24 mouse cellular contexts compared by ENCODE assay signal in genomic region chr16:40369677-40370076, GRCm38 (mm10).
A peak's percentile ranks its signal among the peaks of the same experiment; 100 is the strongest.
DNase-seq lines count a peak whose midpoint lies in the region; ATAC-seq and TF ChIP-seq lines count a peak whose summit lies in the region.
"Had no signal": no experiment of that assay in that cellular context is flagged by ENCODE, and none has a peak within 500 bp of the region (broad histone marks: within the 10 kb centered on the region; RNA-seq: fewer than 3 reads in every experiment).

No protein-coding gene starts in this region.

- WGBS in forebrain, embryonic 15.5 days = 70% methylated on average over 5 of the region's 5 CpGs
- 91% methylated on average over 5 of the region's 5 CpGs for WGBS in forebrain, embryonic 11.5 days
- 80% methylated on average over 5 of the region's 5 CpGs for WGBS in midbrain, postnatal 0 days
- 84% methylated on average over 5 of the region's 5 CpGs for WGBS in midbrain, embryonic 11.5 days
- 70% methylated on average over 5 of the region's 5 CpGs for WGBS in intestine, postnatal 0 days

- H3K4me2 ChIP-seq in forebrain, embryonic 15.5 days (replicated peaks) = no peak overlapping the region
- H3K4me2 ChIP-seq in forebrain, embryonic 11.5 days (ENCODE audit: low read depth, low read length, severe bottlenecking) = no peak overlapping the region
- H3K4me2 ChIP-seq in midbrain, postnatal 0 days (ENCODE audit: low read depth, low read length, poor library complexity, severe bottlenecking) = no peak overlapping the region
- H3K4me2 ChIP-seq in midbrain, embryonic 11.5 days = no peak overlapping the region
- no peak overlapping the region for H3K4me2 ChIP-seq in intestine, postnatal 0 days (replicated peaks; ENCODE audit: low read depth)
- H3K4me2 ChIP-seq: heart, embryonic 13.5 days; hindbrain, embryonic 15.5 days; intestine, embryonic 15.5 days had no signal

- peak overlapping the region; percentile 59 for H3K27ac ChIP-seq in forebrain, embryonic 15.5 days (replicated peaks)
- no peak overlapping the region for H3K27ac ChIP-seq in forebrain, embryonic 11.5 days (ENCODE audit: low read depth, low read length)
- H3K27ac ChIP-seq in midbrain, postnatal 0 days (ENCODE audit: low read depth, low read length) = no peak overlapping the region
- no peak overlapping the region for H3K27ac ChIP-seq in midbrain, embryonic 11.5 days (ENCODE audit: low read depth, low read length)
- H3K27ac ChIP-seq in intestine, postnatal 0 days (ENCODE audit: low read depth, low read length) = no peak overlapping the region
- H3K27ac ChIP-seq: heart, adult 2 months; heart, embryonic 10.5 days; heart, embryonic 13.5 days; hindbrain, embryonic 15.5 days; intestine, embryonic 15.5 days had no signal

- ATAC-seq in forebrain, embryonic 15.5 days (replicated peaks) = peak; percentile 78
- no peak for ATAC-seq in forebrain, embryonic 11.5 days (replicated peaks; ENCODE audit: low FRiP score)
- ATAC-seq in midbrain, postnatal 0 days (ENCODE audit: low FRiP score) = no peak
- no peak for ATAC-seq in midbrain, embryonic 11.5 days (ENCODE audit: low FRiP score)
- no peak for ATAC-seq in intestine, postnatal 0 days
- ATAC-seq: activated CD4-positive, CD25-positive, alpha-beta regulatory T cell, adult 4 months; intestine, embryonic 15.5 days had no signal

- no peak for TF ChIP-seq CTCF in midbrain, postnatal 0 days (IDR thresholded peaks at IDR 0.05)
- no peak for TF ChIP-seq CTCF in intestine, postnatal 0 days (IDR thresholded peaks at IDR 0.05; ENCODE audit: low read depth)

- peaks cover 23% of the 10 kb centered on the region for H3K4me1 ChIP-seq in forebrain, embryonic 15.5 days
- H3K4me1 ChIP-seq in forebrain, embryonic 11.5 days (replicated peaks; ENCODE audit: control insufficient read depth, insufficient read depth, low read length) = no peaks in the 10 kb centered on the region
- H3K4me1 ChIP-seq in midbrain, postnatal 0 days (ENCODE audit: insufficient read depth, low read length) = no peaks in the 10 kb centered on the region
- no peaks in the 10 kb centered on the region for H3K4me1 ChIP-seq in midbrain, embryonic 11.5 days (ENCODE audit: control insufficient read depth, insufficient read depth, low read length)
- H3K4me1 ChIP-seq in intestine, postnatal 0 days (replicated peaks; ENCODE audit: control insufficient read depth, insufficient read depth, low read length) = no peaks in the 10 kb centered on the region
- H3K4me1 ChIP-seq: heart, embryonic 10.5 days; heart, embryonic 13.5 days; hindbrain, embryonic 15.5 days; intestine, embryonic 15.5 days had no signal

- no peaks in the 10 kb centered on the region for H3K27me3 ChIP-seq in forebrain, embryonic 15.5 days
- no peaks in the 10 kb centered on the region for H3K27me3 ChIP-seq in forebrain, embryonic 11.5 days (ENCODE audit: control insufficient read depth, insufficient read depth, low read length)
- H3K27me3 ChIP-seq in midbrain, postnatal 0 days (ENCODE audit: insufficient read depth, low read length) = no peaks in the 10 kb centered on the region
- no peaks in the 10 kb centered on the region for H3K27me3 ChIP-seq in midbrain, embryonic 11.5 days (ENCODE audit: control insufficient read depth, insufficient read depth, low read length)
- no peaks in the 10 kb centered on the region for H3K27me3 ChIP-seq in intestine, postnatal 0 days (replicated peaks; ENCODE audit: control insufficient read depth, insufficient read depth, low read length)
- H3K27me3 ChIP-seq: heart, embryonic 13.5 days; hindbrain, embryonic 15.5 days; intestine, embryonic 15.5 days had no signal

- no peak overlapping the region for H3K4me3 ChIP-seq in forebrain, embryonic 15.5 days
- H3K4me3 ChIP-seq in forebrain, embryonic 11.5 days (ENCODE audit: low read depth, low read length) = no peak overlapping the region
- H3K4me3 ChIP-seq in midbrain, postnatal 0 days (ENCODE audit: low read depth, low read length) = no peak overlapping the region
- no peak overlapping the region for H3K4me3 ChIP-seq in midbrain, embryonic 11.5 days (ENCODE audit: low read depth, low read length)
- H3K4me3 ChIP-seq in intestine, postnatal 0 days (ENCODE audit: low read depth, low read length) = no peak overlapping the region
- H3K4me3 ChIP-seq: heart, adult 2 months; heart, embryonic 10.5 days; heart, embryonic 13.5 days; hindbrain, embryonic 15.5 days; intestine, embryonic 15.5 days had no signal

- DNase-seq in cerebellum, postnatal 10 days = peak; percentile 50 to 55
- DNase-seq in cerebellum, postnatal 36 days = no peak
- no peak for DNase-seq in forebrain, embryonic 11.5 days (ENCODE audit: low spot score)
- peak; percentile 34 for DNase-seq in midbrain, postnatal 0 days (ENCODE audit: low spot score)
- no peak for DNase-seq in midbrain, embryonic 11.5 days (ENCODE audit: low spot score, missing footprints)
- DNase-seq in right cerebral cortex, postnatal 25 days = no peak
- DNase-seq: adrenal gland, adult 8-10 months; adrenal gland, postnatal 25 days; cerebellum, adult 11 months; cerebellum, adult 2 months; cerebellum, adult 9-11 months; gastrocnemius, postnatal 10 days; gastrocnemius, postnatal 36 days; heart, adult 2 months; heart, postnatal 14 days; heart, postnatal 4 days; kidney, adult 18-20 months had no signal

- H3K9ac ChIP-seq in forebrain, embryonic 15.5 days (replicated peaks) = no peak overlapping the region
- no peak overlapping the region for H3K9ac ChIP-seq in forebrain, embryonic 11.5 days (ENCODE audit: low read length)
- no peak overlapping the region for H3K9ac ChIP-seq in midbrain, postnatal 0 days (replicated peaks; ENCODE audit: low read length, poor library complexity, severe bottlenecking)
- H3K9ac ChIP-seq in midbrain, embryonic 11.5 days (ENCODE audit: low read length) = no peak overlapping the region
- H3K9ac ChIP-seq in intestine, postnatal 0 days (ENCODE audit: low read depth, low read length) = no peak overlapping the region
- H3K9ac ChIP-seq: heart, embryonic 13.5 days; hindbrain, embryonic 15.5 days; intestine, embryonic 15.5 days had no signal

- H3K9me3 ChIP-seq in forebrain, embryonic 15.5 days = no peaks in the 10 kb centered on the region
- no peaks in the 10 kb centered on the region for H3K9me3 ChIP-seq in forebrain, embryonic 11.5 days (ENCODE audit: control insufficient read depth, low read length)
- H3K9me3 ChIP-seq in midbrain, postnatal 0 days (ENCODE audit: low read length) = no peaks in the 10 kb centered on the region
- H3K9me3 ChIP-seq in midbrain, embryonic 11.5 days (ENCODE audit: control insufficient read depth, low read length) = no peaks in the 10 kb centered on the region
- H3K9me3 ChIP-seq in intestine, postnatal 0 days (ENCODE audit: control insufficient read depth) = no peaks in the 10 kb centered on the region
- H3K9me3 ChIP-seq: heart, embryonic 10.5 days; heart, embryonic 13.5 days; hindbrain, embryonic 15.5 days; intestine, embryonic 15.5 days had no signal

- no peaks in the 10 kb centered on the region for H3K36me3 ChIP-seq in forebrain, embryonic 15.5 days
- no peaks in the 10 kb centered on the region for H3K36me3 ChIP-seq in forebrain, embryonic 11.5 days (ENCODE audit: control insufficient read depth, insufficient read depth, low read length)
- H3K36me3 ChIP-seq in midbrain, postnatal 0 days (ENCODE audit: insufficient read depth, low read length) = no peaks in the 10 kb centered on the region
- no peaks in the 10 kb centered on the region for H3K36me3 ChIP-seq in midbrain, embryonic 11.5 days (ENCODE audit: control insufficient read depth, insufficient read depth, low read length)
- H3K36me3 ChIP-seq in intestine, postnatal 0 days (ENCODE audit: control insufficient read depth, insufficient read depth) = no peaks in the 10 kb centered on the region
- H3K36me3 ChIP-seq: heart, embryonic 10.5 days; heart, embryonic 13.5 days; hindbrain, embryonic 15.5 days; intestine, embryonic 15.5 days had no signal

Comparison
In these comparisons a context has a peak if more than half of its experiments do, and no peak if none do; other contexts are left out.
1. DNase-seq: peak in cerebellum, postnatal 10 days (2 of 2) and midbrain, postnatal 0 days (single experiment); none in cerebellum, postnatal 36 days (0 of 2), forebrain, embryonic 11.5 days (single experiment), midbrain, embryonic 11.5 days (single experiment) and right cerebral cortex, postnatal 25 days (single experiment).